Mouse (Mus musculus): Measurements from ENCODE around the gene Lipe.

Gene Lipe

DNA sequence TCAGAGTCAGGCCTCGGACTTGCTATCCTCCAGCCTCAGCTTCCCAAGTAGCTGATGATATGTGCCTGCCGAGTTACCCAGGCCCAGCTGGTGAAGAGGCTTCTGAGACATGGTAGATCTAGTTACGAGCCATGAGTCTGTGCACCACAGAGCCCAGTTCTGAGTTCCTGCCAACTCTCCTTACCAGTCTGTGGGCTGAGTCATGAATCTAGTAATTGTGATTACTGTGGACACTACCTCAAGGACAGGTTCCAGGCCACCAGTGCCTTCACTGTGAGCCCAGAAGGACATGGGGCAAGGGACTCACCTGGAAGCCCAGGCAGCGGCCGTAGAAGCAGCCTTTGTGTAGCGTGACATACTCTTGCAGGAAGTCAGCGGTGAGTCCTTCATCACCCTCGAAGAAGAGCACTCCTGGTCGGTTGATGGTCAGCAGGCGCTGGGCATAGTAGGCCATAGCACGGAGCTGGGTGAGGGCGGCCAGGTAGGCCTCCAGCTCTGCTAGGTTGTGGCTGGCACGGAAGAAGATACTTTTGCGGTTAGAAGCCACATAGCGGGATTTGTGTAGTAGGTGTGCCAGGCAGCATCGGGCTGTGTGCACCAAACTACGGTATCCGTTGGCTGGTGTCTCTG lies 10.6 kb downstream of the Lipe start:
- DNase-seq (ENCODE audit: extremely low read depth, low read depth) = no peak

DNA sequence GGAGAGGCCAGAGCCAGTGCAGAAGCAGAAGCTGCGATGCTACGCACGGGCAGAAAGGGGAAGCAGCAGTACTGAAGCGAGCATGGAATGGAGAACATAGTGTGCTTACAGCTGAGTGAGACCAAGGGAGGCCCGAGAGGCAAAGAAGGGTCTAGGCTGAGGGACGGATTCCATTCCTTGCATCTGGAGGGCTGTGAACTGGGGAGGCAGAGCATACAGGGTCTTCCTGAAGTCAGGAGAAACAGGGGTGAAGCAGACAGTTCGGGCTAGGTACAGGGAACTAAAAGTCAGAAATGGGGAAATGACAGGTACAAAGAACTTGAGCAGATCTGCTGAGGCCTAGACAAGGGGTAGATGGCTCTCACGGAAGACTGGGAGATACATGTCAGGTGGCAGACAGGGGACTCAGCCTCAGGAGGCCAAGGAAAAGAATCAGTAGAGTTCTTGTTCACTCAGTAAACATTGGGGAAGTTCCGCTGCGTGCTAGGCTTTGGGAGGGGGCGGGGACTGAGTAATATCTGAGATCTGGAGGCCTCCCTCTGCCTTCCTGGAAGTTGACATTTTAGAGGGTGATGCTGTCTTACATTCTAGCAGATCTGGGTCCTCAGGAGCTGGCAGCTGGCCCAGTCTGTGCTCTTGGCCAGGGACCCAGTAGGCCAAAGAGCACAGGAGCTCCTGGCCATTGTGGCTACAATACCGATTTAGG lies 12.5 kb downstream of the Lipe start:
- DNase-seq (ENCODE audit: extremely low read depth, low read depth) = peak; percentile 82

DNA sequence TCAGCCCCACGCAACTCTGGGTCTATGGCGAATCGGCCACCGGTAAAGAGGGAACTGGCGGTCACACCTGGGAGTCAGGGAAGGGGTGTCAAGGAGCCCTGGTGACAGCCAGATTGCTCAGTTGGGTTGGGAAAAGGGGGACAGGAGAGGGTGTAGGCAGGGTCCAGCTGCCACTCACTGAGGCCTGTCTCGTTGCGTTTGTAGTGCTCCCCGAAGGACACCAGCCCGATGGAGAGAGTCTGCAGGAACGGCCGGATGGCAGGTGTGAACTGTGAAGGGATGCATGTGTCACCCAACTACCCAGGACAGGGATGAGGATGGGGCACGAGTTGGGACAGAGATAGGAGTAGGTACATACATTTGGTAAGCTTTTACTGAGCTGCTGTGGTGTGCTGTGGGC lies 13.3 kb downstream of the Lipe start:
- DNase-seq (ENCODE audit: extremely low read depth, low read depth) = no peak

DNA sequence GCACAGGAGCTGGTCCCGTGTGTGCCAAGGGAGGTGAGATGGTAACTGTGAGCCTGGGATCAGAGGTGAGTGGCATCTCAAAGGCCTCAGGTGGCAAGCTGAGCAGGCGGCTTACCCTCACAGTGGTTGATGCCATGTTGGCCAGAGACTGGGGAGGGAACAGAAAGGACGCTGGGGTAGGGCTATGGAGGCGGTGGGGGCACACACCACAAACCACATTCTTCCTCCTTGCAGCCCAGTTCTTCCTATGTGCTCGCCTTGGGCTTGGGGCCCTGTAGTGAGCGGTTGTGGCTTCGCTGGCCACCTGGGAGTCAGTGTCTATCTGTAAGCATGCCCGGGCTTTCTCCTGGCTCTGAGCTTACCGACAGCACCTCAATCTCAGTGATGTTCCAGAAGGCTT lies 13.7 kb downstream of the Lipe start:
- no peak for DNase-seq (ENCODE audit: extremely low read depth, low read depth)

DNA sequence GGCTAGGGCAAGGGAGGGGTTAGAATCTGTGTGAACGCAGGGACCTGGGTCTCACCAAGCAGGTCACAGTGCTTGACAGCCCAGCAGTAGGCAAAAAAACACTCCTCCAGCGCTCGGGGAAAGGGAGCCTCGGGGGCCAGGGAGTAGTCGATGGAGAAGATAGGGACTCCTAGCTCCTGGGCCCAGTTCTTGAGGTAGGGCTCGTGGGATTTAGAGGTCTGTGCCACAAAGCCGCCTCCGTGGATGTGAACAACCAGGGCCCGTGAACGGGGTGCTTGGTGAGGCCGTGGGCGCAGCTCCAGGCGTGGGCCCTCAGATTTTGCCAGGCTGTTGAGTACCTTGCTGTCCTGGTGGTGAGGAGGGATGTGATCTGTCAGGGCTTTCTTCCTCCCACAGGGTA lies 14.2 kb downstream of the Lipe start:
- no peak for DNase-seq (ENCODE audit: extremely low read depth, low read depth)

DNA sequence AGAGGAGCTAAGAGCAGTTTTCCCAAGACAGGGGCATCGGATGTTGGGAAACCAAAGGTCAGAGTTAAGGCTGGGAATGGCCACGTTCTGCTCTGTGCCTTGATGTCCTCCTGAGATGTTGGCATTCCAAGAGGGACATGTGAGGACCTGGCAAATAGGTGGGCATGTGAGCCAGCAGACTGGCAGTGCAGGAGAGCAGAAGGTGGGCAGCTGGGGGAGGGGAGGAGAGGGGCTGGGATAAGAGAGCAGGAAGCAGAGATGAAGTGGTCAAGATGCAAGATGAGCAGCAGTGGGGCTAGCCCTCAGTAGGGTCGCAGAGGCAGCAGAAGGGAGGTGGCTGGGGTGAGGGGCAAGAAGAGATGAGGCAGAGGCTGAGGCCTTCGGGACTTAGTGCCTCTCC lies 14.6 kb downstream of the Lipe start:
- no peak for DNase-seq (ENCODE audit: extremely low read depth, low read depth)

DNA sequence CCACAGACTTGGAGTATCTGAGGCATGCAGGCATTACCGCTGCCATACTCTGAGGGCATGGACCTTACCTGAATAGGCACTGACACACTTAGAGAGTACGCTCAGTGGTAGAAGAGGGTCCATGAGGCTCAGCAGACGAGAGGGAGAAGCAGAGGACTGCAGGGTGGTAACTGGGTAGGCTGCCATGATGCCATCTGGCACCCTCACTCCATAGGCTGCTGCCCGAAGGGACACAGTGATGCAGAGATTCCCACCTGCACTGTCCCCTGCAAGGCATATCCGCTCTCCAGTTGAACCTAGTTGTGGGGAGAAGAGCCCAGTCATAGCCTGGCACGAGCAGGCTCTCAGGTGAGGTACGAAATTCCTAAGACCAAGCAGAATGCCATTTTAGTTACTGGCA lies 15.1 kb downstream of the Lipe start:
- DNase-seq (ENCODE audit: extremely low read depth, low read depth) = no peak

DNA sequence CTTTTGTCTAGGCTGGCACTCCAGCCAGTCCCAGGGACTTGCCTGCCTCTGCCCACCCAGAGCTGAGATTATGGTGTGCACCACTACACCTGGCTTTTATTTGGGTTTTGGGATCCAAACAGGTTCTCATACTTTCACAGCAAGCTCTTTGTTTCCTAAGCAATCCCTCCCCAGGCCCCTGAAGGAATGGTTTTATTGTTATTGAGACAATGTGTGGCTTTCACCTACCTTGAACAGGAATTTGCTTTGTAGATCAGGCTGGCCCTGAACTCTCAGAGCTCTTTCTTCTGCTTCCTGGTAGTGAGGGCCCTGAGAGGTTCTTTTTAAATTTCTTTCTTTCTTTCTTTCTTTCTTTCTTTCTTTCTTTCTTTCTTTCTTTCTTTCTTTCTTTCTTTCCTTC lies 16.0 kb downstream of the Lipe start:
- no peak for DNase-seq (ENCODE audit: extremely low read depth, low read depth)

DNA sequence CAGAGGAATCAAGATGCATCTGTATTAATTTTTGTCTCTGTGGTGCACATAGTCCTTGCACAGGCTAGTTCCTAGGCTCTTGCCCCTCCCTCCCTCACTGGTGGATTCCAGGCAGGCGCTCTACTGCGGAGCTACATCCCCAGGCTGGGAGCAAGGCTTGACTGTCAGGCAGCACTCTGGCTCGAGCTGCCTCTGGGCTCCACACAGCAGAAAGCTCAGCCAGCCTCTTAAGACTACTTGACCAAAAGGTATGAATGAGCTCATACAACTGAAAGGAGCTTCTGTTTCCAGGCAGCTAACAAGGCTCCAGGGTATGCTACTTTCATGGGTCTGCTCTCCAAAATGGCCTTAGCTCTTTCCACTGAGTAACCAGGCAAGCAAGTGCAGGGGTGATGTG lies 17.2 kb downstream of the Lipe start:
- DNase-seq (ENCODE audit: extremely low read depth, low read depth) = no peak

DNA sequence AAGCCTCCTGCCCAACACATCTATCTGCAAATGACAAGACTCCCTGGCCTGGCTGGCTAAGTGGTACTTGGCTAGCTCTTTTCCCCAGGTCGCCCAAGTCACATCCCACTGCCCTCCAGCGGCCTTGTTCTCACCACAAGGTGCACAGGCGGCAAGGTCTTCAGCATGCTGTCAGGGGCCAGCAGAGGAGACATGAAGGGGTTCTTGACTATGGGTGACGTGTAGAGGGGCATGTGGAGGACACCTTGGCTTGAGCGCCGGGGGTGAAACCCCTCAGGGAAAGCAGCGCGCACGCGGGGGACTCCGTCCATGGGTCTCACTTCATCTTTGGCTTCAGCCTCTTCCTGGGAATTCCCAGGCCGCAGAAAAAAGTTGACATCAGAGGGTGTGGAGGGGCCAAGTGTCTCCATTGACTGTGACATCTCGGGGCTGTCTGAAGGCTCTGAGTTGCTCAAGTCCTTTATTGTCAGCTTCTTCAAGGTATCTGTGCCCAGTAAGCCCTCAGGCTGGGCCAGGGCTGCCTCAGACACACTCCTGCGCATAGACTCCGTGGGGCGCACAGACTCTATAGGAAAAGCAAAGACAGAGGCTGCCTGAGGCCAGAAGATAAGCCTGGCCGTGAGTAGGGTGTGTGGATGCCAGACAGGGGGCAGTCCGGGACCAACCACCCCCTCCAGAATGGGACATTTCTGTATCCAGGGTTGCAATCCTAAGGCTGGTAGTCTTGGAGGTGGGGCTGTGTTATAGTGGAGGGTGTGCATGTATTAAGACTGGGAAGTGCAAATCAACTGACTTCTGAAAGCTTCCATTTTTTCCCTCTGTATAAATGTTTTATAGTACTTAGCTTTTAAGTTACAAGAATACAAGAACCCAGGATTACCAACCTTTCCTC lies 17.9 kb downstream of the Lipe start:
- DNase-seq (ENCODE audit: extremely low read depth, low read depth) = no peak

DNA sequence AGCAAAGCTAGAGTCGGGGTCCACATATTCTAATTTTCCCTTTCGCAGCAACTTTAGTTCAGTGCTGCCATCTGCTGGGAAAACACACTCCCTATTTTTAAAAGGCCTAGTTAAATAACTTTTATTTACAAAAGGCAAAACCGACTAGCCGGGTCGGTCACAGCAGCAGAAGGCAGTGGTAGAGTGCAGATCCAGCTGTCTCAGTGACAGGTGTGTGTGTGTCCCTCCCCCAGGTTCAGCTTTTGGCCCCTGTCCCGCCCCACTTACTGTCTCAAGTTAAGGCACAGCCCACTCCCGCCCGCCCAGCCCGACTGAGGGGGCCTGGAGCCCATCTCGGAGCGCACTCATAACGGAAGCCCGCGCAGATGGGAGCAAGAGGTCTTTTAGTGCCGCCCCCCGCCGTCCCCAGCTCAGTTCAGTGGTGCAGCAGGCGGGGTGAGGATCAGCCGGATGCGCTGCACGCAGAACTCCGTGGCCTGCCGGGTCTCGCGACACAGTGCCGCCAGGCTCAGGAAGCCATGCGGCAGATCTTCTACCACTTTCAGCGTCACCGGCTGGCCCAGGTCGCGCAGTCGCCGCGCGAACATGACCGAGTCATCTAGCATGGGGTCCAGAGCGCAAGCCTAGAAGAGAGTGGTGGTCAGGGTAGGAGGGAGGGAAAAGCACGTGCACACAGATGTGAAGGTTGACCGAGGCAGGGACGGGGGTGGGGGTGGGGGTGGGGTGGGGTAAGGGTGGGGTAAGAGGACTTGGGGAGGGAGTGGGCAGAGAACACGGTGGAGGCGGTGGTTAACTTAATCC lies 18.8 kb downstream of the Lipe start:
- no peak for DNase-seq (ENCODE audit: extremely low read depth, low read depth)

DNA sequence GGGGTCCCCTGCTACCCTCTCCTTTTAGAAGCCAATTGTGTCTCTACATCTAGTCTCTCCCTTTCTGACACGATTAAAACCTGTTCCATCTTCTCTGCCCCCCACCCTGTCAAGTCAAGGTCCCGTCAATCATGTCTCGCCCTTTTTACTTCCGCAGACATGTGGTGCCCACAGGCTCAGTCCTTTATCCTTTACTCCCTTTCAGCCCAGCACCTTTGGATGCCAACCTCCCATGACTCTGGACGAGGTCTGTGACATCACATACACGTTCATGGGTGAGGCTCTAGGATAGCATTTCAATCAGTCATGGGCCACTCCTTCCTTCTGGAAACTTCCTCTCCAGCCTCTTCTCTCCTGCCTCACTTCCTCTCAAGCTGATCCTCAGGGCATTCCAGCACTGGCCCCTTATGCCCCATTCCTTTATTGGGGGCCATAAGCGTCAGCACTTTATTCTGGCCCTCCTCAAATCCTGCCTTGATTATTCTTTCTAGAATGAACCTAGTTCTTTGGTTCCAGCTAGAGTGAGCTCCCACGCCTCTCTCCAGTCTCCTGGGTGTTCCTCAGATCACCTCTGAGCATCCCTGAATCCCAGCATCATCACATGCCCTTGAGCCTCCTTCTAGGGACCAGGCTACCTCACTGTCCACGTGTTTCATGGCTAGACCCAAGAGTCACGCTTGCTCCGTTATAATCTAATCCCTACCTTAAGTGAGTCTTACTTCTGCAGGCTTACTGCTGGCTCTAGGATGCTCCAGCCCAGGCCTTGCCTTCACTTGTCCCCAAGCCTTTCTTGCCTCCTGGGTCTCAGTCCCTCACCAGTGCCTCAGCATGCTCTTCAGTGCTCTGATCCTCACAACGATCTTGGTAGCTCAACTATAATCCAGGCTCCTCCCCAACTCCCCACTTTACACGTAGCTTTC lies 20.1 kb downstream of the Lipe start:
- no peak for DNase-seq (ENCODE audit: extremely low read depth, low read depth)

DNA sequence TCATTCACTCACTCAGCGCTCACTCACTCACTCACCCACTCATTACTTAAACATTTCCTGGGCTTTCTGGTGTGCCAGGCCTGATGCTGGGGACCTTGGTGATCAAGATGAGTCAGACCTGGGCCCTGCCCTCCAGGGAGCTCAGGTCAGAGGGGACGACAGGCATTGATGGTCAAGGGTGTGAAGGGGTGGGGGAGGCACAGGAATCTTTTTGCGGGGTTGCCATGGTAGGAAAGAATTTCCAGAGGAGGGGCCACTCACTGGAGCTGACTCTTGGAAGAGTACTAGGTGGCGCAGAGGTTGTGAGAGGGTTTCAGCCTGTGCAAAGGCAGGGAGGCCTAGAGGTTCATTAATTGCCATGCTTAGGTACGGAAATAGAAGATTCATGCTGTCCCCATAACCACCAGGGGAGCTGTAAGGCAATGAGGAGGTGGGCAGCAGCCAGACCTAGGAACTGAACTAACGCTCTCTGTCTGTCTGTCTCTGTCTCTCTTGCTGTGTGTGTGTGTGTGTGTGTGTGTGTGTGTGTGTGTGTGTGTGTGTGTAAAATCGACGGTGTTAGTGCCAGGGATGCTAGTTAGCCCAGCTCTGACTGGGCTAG lies 21.3 kb downstream of the Lipe start:
- DNase-seq (ENCODE audit: extremely low read depth, low read depth) = no peak

DNA sequence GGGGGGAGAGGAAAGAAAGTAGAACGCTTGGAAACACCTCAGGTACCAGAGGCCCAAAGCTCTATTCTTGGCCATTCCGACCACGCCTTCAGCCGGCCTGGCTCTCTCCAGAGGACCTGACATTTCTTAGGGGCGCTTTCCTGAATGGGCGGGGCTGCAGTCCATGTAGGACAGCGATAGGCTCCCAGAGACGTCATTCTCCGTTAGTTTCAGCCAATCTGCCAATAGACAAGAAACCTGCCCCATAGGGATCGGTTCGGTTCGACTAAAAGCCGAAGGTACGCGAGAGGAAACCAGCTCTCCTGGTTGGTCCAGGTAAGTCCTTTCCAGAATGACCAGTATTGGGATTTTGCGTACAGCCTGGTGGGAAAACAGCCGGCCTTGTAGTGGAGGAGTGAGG lies 22.0 kb downstream of the Lipe start:
- DNase-seq (ENCODE audit: extremely low read depth, low read depth) = peak; percentile 88

DNA sequence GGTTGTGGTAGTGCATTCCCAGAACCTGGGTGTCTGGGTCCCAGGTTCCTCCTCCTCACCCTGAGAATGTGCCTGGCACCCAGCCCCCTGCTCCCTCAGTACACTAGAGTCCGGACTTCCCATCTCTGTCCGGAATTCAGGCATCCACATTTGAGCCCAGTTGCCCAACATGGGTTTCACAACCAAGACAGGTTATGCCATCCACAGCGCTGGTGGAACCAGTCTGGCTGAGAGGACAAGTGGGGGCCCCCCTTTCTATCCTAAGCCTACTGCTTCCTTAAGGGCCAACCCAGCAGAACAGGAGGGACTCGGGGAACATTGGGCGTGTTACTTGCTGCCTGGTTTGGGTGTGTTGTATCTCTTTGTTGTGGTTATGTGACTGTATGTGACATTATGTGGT lies 26.1 kb downstream of the Lipe start:
- no peak for DNase-seq (ENCODE audit: extremely low read depth, low read depth)

DNA sequence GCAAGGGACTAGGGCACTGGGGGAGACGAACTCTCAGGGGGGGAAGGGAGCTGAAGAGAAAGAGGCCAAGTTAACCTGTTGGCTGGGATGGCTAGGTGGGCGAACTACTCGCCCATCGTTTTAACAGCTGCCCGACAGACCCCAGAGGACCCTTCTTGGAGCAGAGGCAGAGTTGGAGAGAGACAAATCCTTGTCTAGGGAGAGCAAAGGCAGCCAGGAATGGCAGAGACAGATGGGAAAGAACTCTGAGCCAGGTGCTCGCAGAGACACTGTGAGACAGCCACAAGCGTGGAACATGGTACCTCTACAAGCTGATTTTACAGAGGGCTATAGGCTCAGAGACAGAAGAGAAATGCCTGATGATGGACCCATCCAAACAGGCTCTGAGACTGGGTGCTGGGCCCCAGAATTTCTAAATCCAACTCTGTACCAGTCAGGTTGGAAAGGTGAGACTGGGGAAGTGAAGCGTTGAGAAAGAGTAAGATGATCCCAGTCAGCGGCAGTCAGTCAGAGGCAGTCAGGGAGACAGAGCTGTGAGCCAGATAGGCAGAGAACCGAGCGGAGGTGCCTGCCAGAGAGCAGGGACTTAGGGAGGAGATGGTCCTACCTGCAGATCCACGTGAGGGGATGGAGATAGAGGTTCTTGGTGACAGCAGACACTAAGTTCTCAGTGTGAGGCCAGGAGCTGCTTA lies 29.3 kb downstream of the Lipe start, which contains the start of gene Cnfn:
Gene Cnfn (minus strand): TSS at position 667 of the 692 bp plus-strand sequence.
- DNase-seq (ENCODE audit: extremely low read depth, low read depth) = no peak

DNA sequence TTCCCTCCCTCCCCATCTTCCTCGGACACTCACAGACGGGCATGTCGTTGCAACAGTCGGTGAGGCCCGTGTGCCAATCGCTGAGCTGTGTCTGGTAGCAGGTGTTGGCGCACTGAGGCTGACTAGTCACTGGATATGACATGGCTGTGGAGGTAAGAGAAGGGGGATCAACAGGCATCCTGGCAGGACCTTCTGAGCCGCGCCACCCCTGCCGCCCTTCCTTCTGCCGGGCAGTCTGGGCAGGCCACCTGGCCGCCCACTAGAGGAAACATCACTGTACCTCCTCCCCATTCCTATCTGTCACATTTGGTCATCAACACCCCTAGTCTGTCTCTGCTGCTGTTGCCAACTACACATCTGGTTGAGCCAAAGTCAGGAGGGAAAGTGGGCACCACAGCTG lies 30.2 kb downstream of the Lipe start:
- no peak for DNase-seq (ENCODE audit: extremely low read depth, low read depth)

DNA sequence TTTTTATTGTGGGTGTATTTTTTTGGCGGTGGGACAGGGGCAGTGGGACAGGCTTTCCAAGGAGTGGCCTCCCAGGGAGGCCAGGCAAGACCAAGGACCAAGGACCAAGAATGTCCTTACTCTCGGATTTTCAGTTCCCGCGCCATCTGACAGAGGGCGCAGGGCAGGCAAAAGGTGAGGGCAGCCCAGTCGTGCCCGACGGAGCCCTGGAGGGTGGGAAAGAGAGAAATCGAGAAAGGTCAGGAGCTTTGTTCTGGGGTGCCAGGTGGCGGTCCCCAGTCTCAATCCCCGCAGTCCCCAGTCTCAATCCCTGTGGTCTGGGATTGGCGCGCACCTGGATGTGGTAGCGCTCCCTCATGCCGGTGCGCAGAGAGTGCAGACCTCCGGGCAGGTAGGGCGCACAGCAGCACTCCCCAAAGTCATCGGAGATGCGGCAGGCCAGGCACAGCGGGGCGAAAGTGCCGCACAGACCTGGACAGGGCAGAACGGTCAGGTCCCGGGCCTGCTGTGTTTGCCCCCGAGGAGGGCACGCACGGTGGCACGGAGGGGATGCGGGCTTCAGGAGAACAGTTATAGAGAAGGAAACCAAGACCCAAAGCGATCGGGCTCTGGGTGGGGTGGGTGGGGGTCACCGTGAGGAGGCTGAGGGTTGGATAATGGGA lies 30.7 kb downstream of the Lipe start:
- DNase-seq (ENCODE audit: extremely low read depth, low read depth) = no peak

Data from MEL-GATA-1-ER (cell line).